Mouse (Mus musculus) hindbrain, embryonic 15.5 days (tissue): Measurements from ENCODE around the gene Rapgef1. TPM values are rescaled to one million over a fixed set of nuclear protein-coding genes. Genes with fewer than 3 reads are reported as not detected.

ENCODE experiments used
- ATAC-seq: fragments of 200-750 bp; cut with Nextera tagmentation; 2 replicates; pipeline ENCODE4 v1.8.0; 2017; ENCODE audit warnings: low read depth, moderate number of reproducible peaks, moderate TSS enrichment; ENCODE audit not compliant: low FRiP score
- H3K27ac ChIP-seq: fragments of 300-500 bp; sonication (generic); replicated peaks from 2 replicates; pipeline ENCODE4 v1.5.1; 2015; ENCODE audit warnings: mild to moderate bottlenecking, inconsistent platforms
- H3K27me3 ChIP-seq: fragments of 300-500 bp; sonication (generic); 2 replicates; pipeline ENCODE4 v1.6.1; 2015; ENCODE audit warnings: control low read depth, inconsistent platforms
- H3K36me3 ChIP-seq: fragments of 300-500 bp; sonication (generic); 2 replicates; pipeline ENCODE4 v1.6.1; 2015; ENCODE audit warnings: control low read depth, inconsistent platforms
- H3K4me1 ChIP-seq: fragments of 300-500 bp; sonication (generic); replicated peaks from 2 replicates; pipeline ENCODE4 v1.6.1; 2015; ENCODE audit warnings: control low read depth, inconsistent platforms
- H3K4me2 ChIP-seq: fragments of 300-500 bp; sonication (generic); 2 replicates; pipeline ENCODE4 v1.6.1; 2015; ENCODE audit warnings: moderate library complexity, mild to moderate bottlenecking, inconsistent platforms
- H3K4me3 ChIP-seq: fragments of 300-500 bp; sonication (generic); 2 replicates; pipeline ENCODE4 v1.5.1; 2015; ENCODE audit warnings: mild to moderate bottlenecking, inconsistent platforms
- H3K9ac ChIP-seq: fragments of 300-500 bp; sonication (generic); 2 replicates; pipeline ENCODE4 v1.6.1; 2015; ENCODE audit warnings: inconsistent platforms
- H3K9me3 ChIP-seq: fragments of 300-500 bp; sonication (generic); 2 replicates; pipeline ENCODE4 v1.6.1; 2016; ENCODE audit warnings: control low read depth, inconsistent platforms
- whole genome bisulfite sequencing: fragments of 180-500 bp; shearing (Covaris S2); methylation state at CpG from one replicate; pipeline ENCODE4 v1.1.7; 2015; 5-methylcytosine and 5-hydroxymethylcytosine counted together
- polyA plus RNA-seq: library from polyadenylated mRNA; unstranded; fragments of >200 nt; fragmentation: Nextera tagmentation; extraction: Ambion mirVana; gene quantifications from 2 replicates; pipeline ENCODE4 v1.2.1, GENCODE M21; 2015

Rapgef1 gene
- polyA plus RNA-seq, 1 experiment from 2014 or later, result 23.4 TPM

DNA sequence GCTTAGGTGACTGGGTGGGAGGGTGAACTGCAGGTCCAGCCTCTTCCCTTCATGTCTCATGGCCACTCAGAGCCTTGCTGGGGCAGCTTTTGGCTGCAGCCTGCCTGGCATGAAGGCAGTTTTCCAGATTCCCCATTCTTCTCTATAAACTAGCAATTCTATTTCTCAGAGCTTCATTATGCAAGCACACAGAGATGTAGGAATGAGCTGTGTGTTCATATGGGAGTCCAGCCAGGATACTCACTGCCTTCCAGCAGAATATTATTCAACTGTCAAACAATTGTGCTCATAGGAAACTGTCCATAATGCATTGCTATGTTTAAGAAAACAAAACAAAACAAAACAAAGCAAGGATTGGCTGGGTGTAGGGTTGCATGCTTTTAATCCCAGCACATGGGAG is 50.2 kb downstream of the Rapgef1 start:
- peak overlapping the region; percentile 73 for H3K27ac ChIP-seq

DNA sequence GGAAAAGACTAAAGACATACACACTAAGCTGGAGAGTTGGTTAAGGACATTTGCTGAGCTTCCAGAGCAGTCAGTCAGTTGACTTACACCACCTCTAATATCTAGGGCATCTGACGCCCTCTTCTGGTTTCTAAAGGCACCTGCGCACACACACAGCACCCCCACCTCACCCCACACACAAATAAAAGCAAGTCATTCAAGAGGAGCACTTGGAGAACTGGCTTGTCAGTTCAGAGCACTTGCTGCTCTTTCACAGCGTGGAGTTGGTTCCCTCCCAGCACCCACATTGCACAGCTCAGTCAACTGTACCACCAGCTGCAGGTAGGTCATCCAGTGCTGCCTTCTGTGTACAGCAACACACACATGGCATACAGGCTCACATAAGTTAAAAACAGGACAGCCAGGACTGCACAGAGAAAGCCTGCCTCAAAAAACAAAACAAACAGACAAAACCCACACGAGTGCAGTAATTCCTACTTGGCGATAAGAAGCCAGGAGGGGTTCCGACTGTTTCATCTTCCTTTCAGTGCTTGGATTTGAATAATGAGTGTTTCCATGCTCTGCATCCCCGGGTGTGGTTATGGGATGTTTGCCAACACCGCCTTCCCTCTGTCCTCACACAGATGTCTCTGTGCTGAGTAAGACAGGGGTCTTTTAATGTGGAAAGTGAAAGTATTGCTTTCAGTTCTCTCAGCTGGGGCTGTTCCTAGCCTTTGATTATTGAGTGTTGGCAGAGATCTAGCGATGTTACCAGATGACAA is 50.9 kb downstream of the Rapgef1 start:
- H3K9ac ChIP-seq, result no peak overlapping the region
- peak overlapping the region; percentile 73 for H3K27ac ChIP-seq
- peak overlapping the region; percentile 16; the same call in 1 of the 2 replicates for H3K4me2 ChIP-seq
- 48% methylated on average over 9 of the region's 9 CpGs for WGBS
- H3K27me3 ChIP-seq, result no peaks in the 10 kb centered on the region
- 0 out of 2 replicates have a peak, but pooled peaks have one; percentile 10 for ATAC-seq
- H3K9me3 ChIP-seq, result no peaks in the 10 kb centered on the region
- no peak overlapping the region for H3K4me3 ChIP-seq
- H3K4me1 ChIP-seq, result peaks cover 59% of the 10 kb centered on the region
- H3K36me3 ChIP-seq, result no peaks in the 10 kb centered on the region

More for the DNA sequence above, 50.2 kb downstream of the Rapgef1 start:
- peaks cover 59% of the 10 kb centered on the region for H3K4me1 ChIP-seq
- no peaks in the 10 kb centered on the region for H3K9me3 ChIP-seq
- no peak overlapping the region for H3K4me2 ChIP-seq
- no peak overlapping the region for H3K9ac ChIP-seq
- no peaks in the 10 kb centered on the region for H3K27me3 ChIP-seq
- no peak for ATAC-seq
- no peak overlapping the region for H3K4me3 ChIP-seq
- no peaks in the 10 kb centered on the region for H3K36me3 ChIP-seq

DNA sequence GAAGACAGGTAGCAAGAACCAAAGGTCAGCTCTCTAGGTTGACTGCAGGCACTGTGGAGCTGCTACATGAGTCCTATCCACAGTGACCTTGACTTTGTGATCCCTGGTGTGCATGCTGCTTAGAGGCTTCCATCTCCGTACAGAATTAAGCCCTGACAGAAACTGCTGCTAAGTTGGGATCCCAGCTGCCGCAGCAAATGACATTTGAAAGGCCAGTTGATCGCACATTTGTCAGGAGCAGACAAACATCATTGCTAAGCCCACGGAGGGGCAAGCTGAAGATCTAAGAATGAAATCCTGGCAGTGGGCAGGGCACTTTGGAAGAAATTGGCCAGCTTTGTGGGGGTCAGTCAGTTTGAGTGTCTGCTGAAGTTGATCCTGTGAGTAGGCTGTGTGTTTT is 51.9 kb downstream of the Rapgef1 start:
- Histone ChIP-seq H3K9ac (no peak overlapping the region), H3K27ac (no peak overlapping the region), H3K36me3 (no peaks in the 10 kb centered on the region), H3K4me3 (no peak overlapping the region), H3K9me3 (no peaks in the 10 kb centered on the region), H3K27me3 (no peaks in the 10 kb centered on the region), H3K4me2 (no peak overlapping the region), H3K4me1 (peaks cover 58% of the 10 kb centered on the region)
- no peak for ATAC-seq
- WGBS, result 69% methylated on average over 4 of the region's 4 CpGs

DNA sequence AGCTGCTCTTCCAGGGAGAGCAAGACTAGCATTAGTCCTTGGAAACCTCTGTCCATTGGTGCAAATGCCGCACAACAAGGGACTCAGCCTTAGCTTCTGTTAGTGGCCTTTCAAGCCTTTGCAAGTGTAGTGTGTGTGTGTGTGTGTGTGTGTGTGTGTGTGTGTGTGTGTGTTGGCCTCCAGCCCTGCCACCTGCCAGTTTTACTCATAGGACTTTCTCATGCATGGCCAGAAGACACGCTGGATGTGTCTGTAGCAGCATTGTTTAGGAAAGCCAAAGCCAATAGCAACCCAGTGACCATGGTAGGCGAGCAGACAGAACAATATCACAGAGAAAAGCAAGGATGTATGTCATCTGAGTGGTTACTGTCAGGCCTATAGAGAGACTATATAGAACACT is 52.3 kb downstream of the Rapgef1 start:
- no peaks in the 10 kb centered on the region for H3K27me3 ChIP-seq
- H3K36me3 ChIP-seq, result no peaks in the 10 kb centered on the region
- no peak overlapping the region for H3K9ac ChIP-seq
- no peak overlapping the region for H3K4me3 ChIP-seq
- no peak overlapping the region for H3K27ac ChIP-seq
- ATAC-seq, result no peak
- no peak overlapping the region for H3K4me2 ChIP-seq
- WGBS, result 64% methylated on average over 3 of the region's 3 CpGs
- H3K4me1 ChIP-seq, result peaks cover 56% of the 10 kb centered on the region
- no peaks in the 10 kb centered on the region for H3K9me3 ChIP-seq

DNA sequence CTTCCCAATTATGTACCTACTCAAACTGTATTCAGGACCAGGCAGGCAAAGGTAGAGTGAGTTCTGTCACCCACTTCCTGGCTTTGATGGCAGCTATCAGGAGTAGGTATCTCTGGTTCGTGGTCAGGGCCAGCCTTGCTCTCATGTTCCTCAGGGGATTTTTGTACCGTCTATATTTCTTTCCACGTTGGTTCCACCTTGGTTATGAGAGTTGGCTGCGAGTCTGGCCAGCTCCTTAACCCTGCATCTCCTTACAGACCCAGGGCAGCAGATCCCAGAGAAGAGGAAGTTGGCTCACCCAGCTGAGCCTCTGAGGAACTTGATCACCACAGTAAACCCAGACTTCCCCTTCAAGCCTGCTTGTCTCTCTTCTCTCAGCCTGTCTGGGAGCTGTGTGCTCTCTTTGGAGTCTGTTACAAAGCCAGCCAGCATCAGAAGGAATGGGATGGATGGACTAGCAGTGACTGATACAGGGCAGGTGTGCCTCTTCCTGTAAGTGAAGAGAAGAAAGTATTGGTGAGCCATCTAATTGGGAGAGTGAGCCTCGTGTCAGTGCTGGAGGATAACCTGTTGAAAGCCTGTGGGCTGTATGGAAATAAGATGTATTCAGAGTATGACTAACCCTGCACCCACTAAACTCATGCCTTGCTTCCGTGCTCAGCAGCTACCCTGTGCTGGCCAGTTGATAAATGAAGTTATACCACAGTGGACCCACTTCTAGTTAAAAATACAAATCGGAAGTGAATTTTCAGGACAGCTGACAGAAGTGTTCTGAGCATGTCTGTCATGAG is 53.4 kb downstream of the Rapgef1 start:
- Histone ChIP-seq H3K4me3 (no peak overlapping the region), H3K4me1 (peaks cover 49% of the 10 kb centered on the region), H3K9me3 (no peaks in the 10 kb centered on the region), H3K27me3 (no peaks in the 10 kb centered on the region), H3K27ac (no peak overlapping the region), H3K36me3 (no peaks in the 10 kb centered on the region), H3K4me2 (no peak overlapping the region), H3K9ac (no peak overlapping the region)
- ATAC-seq, result no peak
- 96% methylated on average over 7 of the region's 7 CpGs for WGBS

DNA sequence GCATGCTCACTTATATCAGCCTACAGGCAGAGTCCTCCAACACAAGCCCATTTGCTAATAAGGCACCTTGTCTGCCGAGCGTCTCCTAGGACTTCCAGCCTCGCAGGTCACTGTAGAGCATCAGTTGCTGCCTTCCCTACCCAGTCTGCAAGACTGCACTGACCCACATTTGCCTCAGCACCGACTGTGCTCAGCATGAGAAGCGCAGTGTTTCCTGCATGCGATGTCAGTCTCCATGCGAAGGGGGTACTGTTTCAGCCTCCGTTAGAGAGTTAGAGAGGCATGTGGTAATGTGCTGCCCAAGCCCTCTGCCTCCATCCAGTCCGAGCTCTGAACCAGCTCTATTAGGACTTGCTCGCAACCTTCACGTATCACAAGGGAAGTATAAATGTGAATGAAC is 54.6 kb downstream of the Rapgef1 start:
- WGBS, result 81% methylated on average over 11 of the region's 11 CpGs
- H3K4me1 ChIP-seq, result peaks cover 44% of the 10 kb centered on the region
- H3K27me3 ChIP-seq, result no peaks in the 10 kb centered on the region
- no peak overlapping the region for H3K4me3 ChIP-seq
- no peak overlapping the region for H3K27ac ChIP-seq
- no peak overlapping the region for H3K9ac ChIP-seq
- no peak for ATAC-seq
- H3K9me3 ChIP-seq, result no peaks in the 10 kb centered on the region
- no peaks in the 10 kb centered on the region for H3K36me3 ChIP-seq
- H3K4me2 ChIP-seq, result no peak overlapping the region

DNA sequence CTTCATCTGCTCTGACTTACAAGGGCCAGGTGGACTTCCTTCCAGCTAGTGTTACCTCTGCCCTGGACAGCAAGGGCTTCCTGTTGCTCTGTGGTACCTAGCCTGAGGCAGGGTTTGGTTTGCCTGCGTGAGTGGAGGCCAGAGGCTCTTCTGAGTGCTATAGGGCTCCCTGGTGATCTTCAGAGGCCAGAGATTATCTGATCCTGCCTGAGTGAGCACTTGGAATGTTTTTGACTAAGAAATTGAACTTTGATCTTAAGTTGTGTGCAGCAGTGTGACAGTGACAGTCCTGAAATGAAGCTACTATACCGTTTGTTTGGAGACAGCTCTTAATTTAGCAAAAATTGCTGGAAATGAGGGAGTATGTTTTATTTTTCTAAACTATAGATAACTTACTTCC is 55.0 kb downstream of the Rapgef1 start:
- no peak overlapping the region for H3K4me3 ChIP-seq
- H3K27me3 ChIP-seq, result no peaks in the 10 kb centered on the region
- H3K4me1 ChIP-seq, result peaks cover 39% of the 10 kb centered on the region
- H3K9ac ChIP-seq, result no peak overlapping the region
- no peak for ATAC-seq
- H3K4me2 ChIP-seq, result no peak overlapping the region
- 52% methylated on average over 2 of the region's 2 CpGs for WGBS
- no peaks in the 10 kb centered on the region for H3K9me3 ChIP-seq
- no peak overlapping the region for H3K27ac ChIP-seq
- H3K36me3 ChIP-seq, result no peaks in the 10 kb centered on the region

DNA sequence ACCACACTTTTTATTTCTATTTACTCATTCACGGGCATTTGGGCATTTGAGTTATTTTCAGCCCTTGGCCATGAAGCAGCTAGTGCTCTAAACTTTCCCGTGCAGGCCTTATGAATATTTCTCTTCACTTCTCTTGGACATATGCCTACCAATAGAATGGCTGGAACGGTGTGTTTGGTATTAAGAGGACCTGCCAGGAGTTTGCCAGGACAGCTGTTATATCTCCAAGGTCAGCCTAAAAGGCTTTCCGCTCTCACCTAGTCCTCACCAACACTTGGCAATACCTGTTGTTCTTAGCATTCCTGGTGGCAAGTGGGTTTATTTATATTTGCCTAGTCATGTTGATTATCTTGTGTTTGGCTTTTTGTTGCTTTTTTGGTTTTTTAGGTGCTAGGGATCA is 56.3 kb downstream of the Rapgef1 start:
- no peaks in the 10 kb centered on the region for H3K9me3 ChIP-seq
- no peak overlapping the region for H3K9ac ChIP-seq
- ATAC-seq, result no peak
- WGBS, result 79% methylated on average over 4 of the region's 4 CpGs
- no peak overlapping the region for H3K4me2 ChIP-seq
- no peak overlapping the region for H3K4me3 ChIP-seq
- peaks cover 26% of the 10 kb centered on the region for H3K4me1 ChIP-seq
- H3K27ac ChIP-seq, result no peak overlapping the region
- H3K36me3 ChIP-seq, result no peaks in the 10 kb centered on the region
- no peaks in the 10 kb centered on the region for H3K27me3 ChIP-seq

DNA sequence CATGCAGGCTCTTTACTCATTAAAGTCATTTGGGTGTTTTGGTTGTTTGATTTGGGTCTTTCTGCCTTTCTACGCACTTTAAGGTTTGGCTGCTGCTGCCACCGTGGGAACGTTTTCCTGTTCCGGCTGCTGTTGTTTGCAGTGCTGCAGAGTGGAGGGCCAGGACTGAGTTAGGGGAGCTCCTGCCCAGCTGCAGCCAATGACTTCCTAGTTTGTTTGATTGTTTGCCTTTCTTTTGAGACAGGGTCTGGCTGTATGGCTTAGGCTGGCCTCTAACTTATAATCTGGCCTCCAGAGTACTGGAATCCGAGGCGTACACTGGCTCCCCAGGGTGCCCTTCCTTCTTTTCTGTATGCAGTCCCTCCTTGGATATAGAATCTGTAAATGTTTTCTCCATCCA is 57.0 kb downstream of the Rapgef1 start:
- ATAC-seq, result no peak
- H3K36me3 ChIP-seq, result no peaks in the 10 kb centered on the region

DNA sequence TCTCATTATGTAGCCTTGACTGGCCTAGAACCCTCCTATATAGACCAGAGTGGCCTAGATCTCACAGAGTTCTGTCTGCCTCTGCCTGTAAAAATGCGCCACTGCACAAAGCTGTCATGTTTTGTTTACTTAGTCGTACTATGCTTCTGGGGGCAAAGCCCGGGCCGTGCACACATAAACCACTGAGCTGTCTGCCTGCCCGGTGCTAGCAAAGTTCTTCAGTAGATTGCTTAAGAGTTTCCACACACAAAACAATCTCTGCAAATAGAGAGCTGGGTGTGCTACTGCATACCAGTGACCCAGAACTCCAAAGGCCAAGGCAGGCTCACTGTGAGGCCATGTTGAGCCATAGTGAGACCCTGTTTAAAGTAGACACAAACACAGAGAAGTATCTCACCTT is 58.3 kb downstream of the Rapgef1 start:
- no peak overlapping the region for H3K27ac ChIP-seq
- no peak overlapping the region for H3K4me3 ChIP-seq
- no peak overlapping the region for H3K9ac ChIP-seq
- H3K9me3 ChIP-seq, result no peaks in the 10 kb centered on the region
- no peaks in the 10 kb centered on the region for H3K36me3 ChIP-seq
- no peaks in the 10 kb centered on the region for H3K27me3 ChIP-seq
- ATAC-seq, result no peak
- H3K4me1 ChIP-seq, result peaks cover 11% of the 10 kb centered on the region
- WGBS, result 78% methylated on average over 5 of the region's 5 CpGs
- no peak overlapping the region for H3K4me2 ChIP-seq

More for the DNA sequence above, 57.0 kb downstream of the Rapgef1 start:
- Histone ChIP-seq H3K27ac (no peak overlapping the region), H3K9ac (no peak overlapping the region), H3K4me1 (peaks cover 20% of the 10 kb centered on the region), H3K4me2 (no peak overlapping the region), H3K4me3 (no peak overlapping the region), H3K9me3 (no peaks in the 10 kb centered on the region), H3K27me3 (no peaks in the 10 kb centered on the region)
- 48% methylated on average over 6 of the region's 6 CpGs for WGBS

DNA sequence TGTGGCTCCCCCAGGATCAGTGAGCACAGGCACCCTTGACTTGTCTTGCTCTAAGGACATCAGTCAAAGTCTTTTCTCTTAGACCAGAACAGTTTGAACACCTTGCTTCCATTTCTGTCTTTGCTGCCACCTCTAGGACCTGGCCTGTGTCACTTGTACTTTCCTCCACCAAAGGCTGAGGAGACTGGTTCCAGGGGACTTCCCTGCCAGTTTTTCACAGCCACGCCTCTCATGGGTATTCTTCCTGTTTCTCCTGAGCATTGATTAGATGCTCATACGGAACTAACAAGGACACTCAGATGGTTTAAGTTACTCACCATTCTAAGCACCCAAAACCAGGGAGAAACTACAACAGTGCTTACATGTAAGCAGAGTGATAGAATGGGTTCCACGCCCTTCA is 59.0 kb downstream of the Rapgef1 start:
- no peak overlapping the region for H3K9ac ChIP-seq
- H3K4me3 ChIP-seq, result no peak overlapping the region
- no peak for ATAC-seq
- no peak overlapping the region for H3K4me2 ChIP-seq
- H3K27me3 ChIP-seq, result no peaks in the 10 kb centered on the region
- H3K4me1 ChIP-seq, result peaks cover 11% of the 10 kb centered on the region
- H3K27ac ChIP-seq, result no peak overlapping the region
- H3K36me3 ChIP-seq, result no peaks in the 10 kb centered on the region
- 74% methylated on average over 3 of the region's 3 CpGs for WGBS
- no peaks in the 10 kb centered on the region for H3K9me3 ChIP-seq

DNA sequence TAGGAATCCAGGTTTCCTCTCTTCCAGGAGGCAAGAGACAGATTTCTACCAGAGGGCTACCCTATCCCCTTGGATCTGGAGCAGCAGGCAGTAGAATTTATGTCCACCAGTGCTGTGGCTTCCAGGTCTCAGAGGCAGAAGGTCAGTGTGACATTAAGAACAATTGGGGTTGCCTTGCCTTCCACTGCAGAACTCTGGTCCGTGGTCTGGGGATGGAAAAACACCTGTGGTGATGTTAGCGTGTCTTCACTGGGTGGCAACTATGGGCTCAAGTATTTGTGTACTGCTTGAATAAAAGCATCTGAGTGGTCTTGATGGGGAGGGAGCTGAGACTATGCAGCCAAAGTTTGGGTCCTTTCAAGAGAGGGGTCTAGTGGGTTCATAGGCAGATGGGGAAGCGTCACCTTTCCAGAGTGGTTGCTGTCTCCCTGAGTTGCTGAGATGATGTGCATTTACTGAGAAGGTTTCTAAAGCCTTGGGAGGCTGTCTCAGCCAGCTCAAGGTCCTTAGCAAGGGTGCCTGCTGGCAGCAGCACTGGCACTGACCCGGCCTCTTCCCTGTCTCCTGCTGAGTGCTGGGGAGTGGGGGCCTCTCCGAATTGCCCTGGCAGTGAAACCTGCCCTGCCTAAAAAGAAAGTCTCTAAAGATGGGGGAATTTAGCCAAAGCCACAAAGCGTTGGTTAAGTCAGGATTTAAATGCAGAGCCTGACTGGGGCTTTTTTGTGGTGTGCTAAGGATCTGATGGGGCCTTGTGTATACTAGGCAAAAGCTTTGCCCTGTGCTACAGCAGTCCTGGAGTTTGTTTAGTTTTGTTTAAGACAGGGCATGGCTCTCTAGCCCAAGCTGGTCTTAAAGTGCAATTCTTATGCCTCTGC is 60.4 kb downstream of the Rapgef1 start:
- H3K4me3 ChIP-seq, result no peak overlapping the region
- no peak overlapping the region for H3K27ac ChIP-seq
- 88% methylated on average over 6 of the region's 6 CpGs for WGBS
- H3K9me3 ChIP-seq, result no peaks in the 10 kb centered on the region
- no peak overlapping the region for H3K9ac ChIP-seq
- H3K36me3 ChIP-seq, result no peaks in the 10 kb centered on the region
- H3K4me2 ChIP-seq, result no peak overlapping the region
- no peak for ATAC-seq
- no peaks in the 10 kb centered on the region for H3K27me3 ChIP-seq
- H3K4me1 ChIP-seq, result peaks cover 4% of the 10 kb centered on the region
